Mouse (Mus musculus): Measurements from ENCODE around the gene Prickle4. TPM values are rescaled to one million over a fixed set of nuclear protein-coding genes. Genes with fewer than 3 reads are reported as not detected.
"Not testable (repeated sequence)": the region's sequence is repeated elsewhere in the genome, so short reads cannot be mapped to it uniquely, and the experiment has no call there.

Gene Prickle4
- polyA plus RNA-seq, 1 experiment from 2014 or later, result 2.7 TPM

- Histone ChIP-seq H3K27me3 (ENCODE audit: control insufficient read depth, insufficient read depth, low read length) (no peaks in the 10 kb centered on the region), H3K9ac (ENCODE audit: low read length) (no peak overlapping the region), H3K27ac (ENCODE audit: low read depth, low read length) (no peak overlapping the region), H3K4me1 (ENCODE audit: control insufficient read depth, insufficient read depth, low read length) (peaks cover 2% of the 10 kb centered on the region; the same call in 1 of the 2 replicates), H3K4me3 (ENCODE audit: low read depth, low read length) (no peak overlapping the region), H3K36me3 (ENCODE audit: control insufficient read depth, insufficient read depth, low read length) (no peaks in the 10 kb centered on the region; the same call in 1 of the 2 replicates), H3K4me2 (ENCODE audit: low read depth) (no peak overlapping the region), H3K9me3 (ENCODE audit: control insufficient read depth, low read length) (no peaks in the 10 kb centered on the region)
- ATAC-seq (ENCODE audit: insufficient read depth, low FRiP score, low TSS enrichment) (no peak), DNase-seq (ENCODE audit: low spot score) (no peak)
- 87% methylated on average over 7 of the region's 7 CpGs for WGBS
Measured at GRCm38 (mm10) chr17:47664474-47664873, 30.1 kb downstream of the Prickle4 start.

- Histone ChIP-seq H3K27me3 (ENCODE audit: control insufficient read depth, insufficient read depth, low read length) (no peaks in the 10 kb centered on the region), H3K9ac (ENCODE audit: low read length) (no peak overlapping the region), H3K4me1 (ENCODE audit: control insufficient read depth, insufficient read depth, low read length) (peaks cover 2% of the 10 kb centered on the region; the same call in 1 of the 2 replicates), H3K4me2 (ENCODE audit: low read depth) (no peak overlapping the region), H3K36me3 (ENCODE audit: control insufficient read depth, insufficient read depth, low read length) (no peaks in the 10 kb centered on the region; the same call in 1 of the 2 replicates), H3K4me3 (ENCODE audit: low read depth, low read length) (no peak overlapping the region), H3K27ac (ENCODE audit: low read depth, low read length) (peak overlapping the region; percentile 42), H3K9me3 (ENCODE audit: control insufficient read depth, low read length) (no peaks in the 10 kb centered on the region)
- ATAC-seq (ENCODE audit: insufficient read depth, low FRiP score, low TSS enrichment) (peak; percentile 95), DNase-seq (ENCODE audit: low spot score) (peak; percentile 73)
- 32% methylated on average over 9 of the region's 9 CpGs for WGBS
Measured at GRCm38 (mm10) chr17:47663009-47663713, 31.4 kb downstream of the Prickle4 start.

- no peaks in the 10 kb centered on the region for H3K9me3 ChIP-seq (ENCODE audit: control insufficient read depth, low read length)
- no peak overlapping the region for H3K27ac ChIP-seq (ENCODE audit: low read depth, low read length)
- ATAC-seq (ENCODE audit: insufficient read depth, low FRiP score, low TSS enrichment) (no peak), DNase-seq (ENCODE audit: low spot score) (no peak)
- H3K4me3 ChIP-seq (ENCODE audit: low read depth, low read length), result no peak overlapping the region
- WGBS, result 87% methylated on average over 3 of the region's 3 CpGs
- H3K9ac ChIP-seq (ENCODE audit: low read length), result no peak overlapping the region
- no peak overlapping the region for H3K4me2 ChIP-seq (ENCODE audit: low read depth)
- no peaks in the 10 kb centered on the region for H3K27me3 ChIP-seq (ENCODE audit: control insufficient read depth, insufficient read depth, low read length)
- H3K36me3 ChIP-seq (ENCODE audit: control insufficient read depth, insufficient read depth, low read length), result no peaks in the 10 kb centered on the region; the same call in 1 of the 2 replicates
- no peaks in the 10 kb centered on the region for H3K4me1 ChIP-seq (ENCODE audit: control insufficient read depth, insufficient read depth, low read length)
Measured at GRCm38 (mm10) chr17:47658741-47659243, 35.7 kb downstream of the Prickle4 start.

- Histone ChIP-seq H3K9ac (ENCODE audit: low read length) (no peak overlapping the region), H3K27ac (ENCODE audit: low read depth, low read length) (no peak overlapping the region), H3K36me3 (ENCODE audit: control insufficient read depth, insufficient read depth, low read length) (no peaks in the 10 kb centered on the region; the same call in 1 of the 2 replicates), H3K4me1 (ENCODE audit: control insufficient read depth, insufficient read depth, low read length) (no peaks in the 10 kb centered on the region), H3K27me3 (ENCODE audit: control insufficient read depth, insufficient read depth, low read length) (no peaks in the 10 kb centered on the region), H3K4me2 (ENCODE audit: low read depth) (no peak overlapping the region), H3K4me3 (ENCODE audit: low read depth, low read length) (no peak overlapping the region), H3K9me3 (ENCODE audit: control insufficient read depth, low read length) (no peaks in the 10 kb centered on the region)
- 89% methylated on average over 4 of the region's 4 CpGs for WGBS
- ATAC-seq (ENCODE audit: insufficient read depth, low FRiP score, low TSS enrichment) (no peak), DNase-seq (ENCODE audit: low spot score) (no peak)
Measured at GRCm38 (mm10) chr17:47657901-47658300, 36.6 kb downstream of the Prickle4 start.

GRCm38 (mm10) chr17:47655697-47656096 lies 38.8 kb downstream of the Prickle4 start:
- Histone ChIP-seq H3K9ac (ENCODE audit: low read length) (no peak overlapping the region), H3K27me3 (ENCODE audit: control insufficient read depth, insufficient read depth, low read length) (no peaks in the 10 kb centered on the region), H3K4me3 (ENCODE audit: low read depth, low read length) (no peak overlapping the region), H3K4me1 (ENCODE audit: control insufficient read depth, insufficient read depth, low read length) (no peaks in the 10 kb centered on the region), H3K4me2 (ENCODE audit: low read depth) (no peak overlapping the region), H3K27ac (ENCODE audit: low read depth, low read length) (no peak overlapping the region), H3K36me3 (ENCODE audit: control insufficient read depth, insufficient read depth, low read length) (no peaks in the 10 kb centered on the region), H3K9me3 (ENCODE audit: control insufficient read depth, low read length) (no peaks in the 10 kb centered on the region)
- 83% methylated on average over 5 of the region's 5 CpGs for WGBS
- DNase-seq (ENCODE audit: low spot score), result no peak
- ATAC-seq (ENCODE audit: insufficient read depth, low FRiP score, low TSS enrichment), result no peak

GRCm38 (mm10) chr17:47654346-47654745 lies 40.2 kb downstream of the Prickle4 start:
- not testable (repeated sequence) for H3K27me3 ChIP-seq (ENCODE audit: control insufficient read depth, insufficient read depth, low read length); H3K9ac ChIP-seq (ENCODE audit: low read length); H3K27ac ChIP-seq (ENCODE audit: low read depth, low read length); H3K4me2 ChIP-seq (ENCODE audit: low read depth); H3K4me1 ChIP-seq (ENCODE audit: control insufficient read depth, insufficient read depth, low read length); H3K4me3 ChIP-seq (ENCODE audit: low read depth, low read length); ATAC-seq (ENCODE audit: insufficient read depth, low FRiP score, low TSS enrichment); DNase-seq (ENCODE audit: low spot score); H3K36me3 ChIP-seq (ENCODE audit: control insufficient read depth, insufficient read depth, low read length); H3K9me3 ChIP-seq (ENCODE audit: control insufficient read depth, low read length)
- 93% methylated on average over 8 of the region's 8 CpGs for WGBS

GRCm38 (mm10) chr17:47651953-47652352 lies 42.6 kb downstream of the Prickle4 start:
- WGBS, result 82% methylated on average over 2 of the region's 2 CpGs
- no peak overlapping the region for H3K27ac ChIP-seq (ENCODE audit: low read depth, low read length)

GRCm38 (mm10) chr17:47648966-47649365 lies 45.6 kb downstream of the Prickle4 start:
- Histone ChIP-seq H3K4me2 (ENCODE audit: low read depth) (no peak overlapping the region), H3K27ac (ENCODE audit: low read depth, low read length) (no peak overlapping the region), H3K4me1 (ENCODE audit: control insufficient read depth, insufficient read depth, low read length) (no peaks in the 10 kb centered on the region), H3K36me3 (ENCODE audit: control insufficient read depth, insufficient read depth, low read length) (no peaks in the 10 kb centered on the region), H3K9ac (ENCODE audit: low read length) (no peak overlapping the region), H3K4me3 (ENCODE audit: low read depth, low read length) (no peak overlapping the region), H3K9me3 (ENCODE audit: control insufficient read depth, low read length) (no peaks in the 10 kb centered on the region), H3K27me3 (ENCODE audit: control insufficient read depth, insufficient read depth, low read length) (no peaks in the 10 kb centered on the region)
- no peak for ATAC-seq (ENCODE audit: insufficient read depth, low FRiP score, low TSS enrichment)
- DNase-seq (ENCODE audit: low spot score), result no peak
- 42% methylated on average over 4 of the region's 4 CpGs for WGBS

More at GRCm38 (mm10) chr17:47651953-47652352, 42.6 kb downstream of the Prickle4 start:
- no peaks in the 10 kb centered on the region for H3K9me3 ChIP-seq (ENCODE audit: control insufficient read depth, low read length)
- no peaks in the 10 kb centered on the region for H3K4me1 ChIP-seq (ENCODE audit: control insufficient read depth, insufficient read depth, low read length)
- no peak overlapping the region for H3K9ac ChIP-seq (ENCODE audit: low read length)
- DNase-seq (ENCODE audit: low spot score) (no peak), ATAC-seq (ENCODE audit: insufficient read depth, low FRiP score, low TSS enrichment) (no peak)
- H3K4me3 ChIP-seq (ENCODE audit: low read depth, low read length), result no peak overlapping the region
- H3K27me3 ChIP-seq (ENCODE audit: control insufficient read depth, insufficient read depth, low read length), result no peaks in the 10 kb centered on the region
- no peak overlapping the region for H3K4me2 ChIP-seq (ENCODE audit: low read depth)
- no peaks in the 10 kb centered on the region for H3K36me3 ChIP-seq (ENCODE audit: control insufficient read depth, insufficient read depth, low read length)

- H3K4me1 ChIP-seq (ENCODE audit: control insufficient read depth, insufficient read depth, low read length), result no peaks in the 10 kb centered on the region
- 71% methylated on average over 1 of the region's 1 CpGs for WGBS
- no peaks in the 10 kb centered on the region for H3K27me3 ChIP-seq (ENCODE audit: control insufficient read depth, insufficient read depth, low read length)
- no peaks in the 10 kb centered on the region for H3K36me3 ChIP-seq (ENCODE audit: control insufficient read depth, insufficient read depth, low read length)
- no peak overlapping the region for H3K27ac ChIP-seq (ENCODE audit: low read depth, low read length)
- DNase-seq (ENCODE audit: low spot score) (peak; percentile 70), ATAC-seq (ENCODE audit: insufficient read depth, low FRiP score, low TSS enrichment) (no peak)
- H3K4me2 ChIP-seq (ENCODE audit: low read depth), result no peak overlapping the region
- no peaks in the 10 kb centered on the region for H3K9me3 ChIP-seq (ENCODE audit: control insufficient read depth, low read length)
- no peak overlapping the region for H3K4me3 ChIP-seq (ENCODE audit: low read depth, low read length)
- H3K9ac ChIP-seq (ENCODE audit: low read length), result no peak overlapping the region
Measured at GRCm38 (mm10) chr17:47646683-47647082, 47.9 kb downstream of the Prickle4 start.

All from neural tube, embryonic 11.5 days (tissue).